Mouse (Mus musculus) CH12.LX (cell line): ENCODE data around the gene Prkar2a. TPM values are rescaled to one million over a fixed set of nuclear protein-coding genes. Genes with fewer than 3 reads are reported as not detected.

Experiments
- DNase-seq: peaks from one replicate; pipeline ENCODE4 v3.0.0-alpha.2; 2013; ENCODE audit errors: extremely low read depth
- H3K27ac ChIP-seq: 2 replicates; pipeline ENCODE4 v1.5.1; 2012; ENCODE audit warnings: low read depth, mild to moderate bottlenecking, control low read depth, moderate library complexity; ENCODE audit not compliant: insufficient read depth
- H3K27me3 ChIP-seq: replicated peaks from 2 replicates; pipeline ENCODE3; 2012; ENCODE audit warnings: inconsistent platforms
- H3K36me3 ChIP-seq, 2 experiments: replicated peaks in 1 of 2; 2 replicates each; pipeline versions ENCODE3 to v1.6.1; 2012; ENCODE audit warnings: inconsistent platforms in 1 of 2, low read length in 1 of 2, mild to moderate bottlenecking in 1 of 2, mixed read lengths in 1 of 2, moderate library complexity in 1 of 2; ENCODE audit not compliant: control insufficient read depth in 1 of 2, insufficient read depth in 1 of 2
- H3K4me1 ChIP-seq, 2 experiments: 2 replicates each; pipeline ENCODE4 v1.6.1; 2012; ENCODE audit warnings: inconsistent platforms in 1 of 2, moderate library complexity in 1 of 2; ENCODE audit not compliant: insufficient read depth in 2 of 2, control insufficient read depth in 1 of 2
- H3K4me2 ChIP-seq: 2 replicates; pipeline ENCODE4 v1.6.1; 2012; ENCODE audit warnings: low read depth, mild to moderate bottlenecking, control low read depth; ENCODE audit not compliant: poor library complexity, insufficient read depth, severe bottlenecking
- H3K4me3 ChIP-seq, 3 experiments: fragments of 150-350 bp in 1 of 3; sonication (generic) in 1 of 3; replicated peaks in 1 of 3; 2 replicates each; pipeline versions ENCODE3 to v1.5.1; 2011 to 2012; ENCODE audit warnings: low read depth in 2 of 3, low read length in 2 of 3, mild to moderate bottlenecking in 2 of 3, moderate library complexity in 2 of 3, control low read depth in 1 of 3, improper control_type of control experiment in 1 of 3, inconsistent platforms in 1 of 3, mixed read lengths in 1 of 3; ENCODE audit not compliant: poor library complexity in 1 of 3
- H3K79me2 ChIP-seq: replicated peaks from 2 replicates; pipeline ENCODE4 v1.6.1; 2012; ENCODE audit warnings: mild to moderate bottlenecking, moderate library complexity; ENCODE audit not compliant: control insufficient read depth, poor library complexity, insufficient read depth, severe bottlenecking; ENCODE audit errors: extremely low read depth
- H3K9ac ChIP-seq: 2 replicates; pipeline ENCODE4 v1.6.1; 2012; ENCODE audit warnings: low read depth, mild to moderate bottlenecking, control low read depth, moderate library complexity; ENCODE audit not compliant: insufficient read depth
- H3K9me3 ChIP-seq: replicated peaks from 2 replicates; pipeline ENCODE3; 2012; ENCODE audit warnings: low read length, inconsistent platforms, mixed read lengths
- CTCF ChIP-seq, 2 experiments: IDR thresholded peaks in 1 of 2; conservative IDR thresholded peaks in 1 of 2; 2 replicates each; pipeline ENCODE4 v1.5.1; 2011 to 2012; ENCODE audit warnings: low read depth in 2 of 2, low read length in 2 of 2, improper control_type of control experiment in 1 of 2, inconsistent platforms in 1 of 2, mild to moderate bottlenecking in 1 of 2, moderate library complexity in 1 of 2
- ELF1 ChIP-seq: IDR thresholded peaks from 2 replicates; pipeline ENCODE4 v1.6.1; 2014; ENCODE audit warnings: low read depth, mild to moderate bottlenecking, inconsistent platforms, low read length, improper control_type of control experiment
- EP300 ChIP-seq: IDR thresholded peaks from 2 replicates; pipeline ENCODE4 v1.6.1; 2011; ENCODE audit warnings: low read length, improper control_type of control experiment
- ETS1 ChIP-seq: conservative IDR thresholded peaks from 2 replicates; pipeline ENCODE4 v1.6.1; 2012; ENCODE audit warnings: low read depth, mild to moderate bottlenecking, inconsistent platforms, low read length, improper control_type of control experiment, moderate library complexity
- HCFC1 ChIP-seq: IDR thresholded peaks from 2 replicates; pipeline ENCODE4 v1.6.1; 2012; ENCODE audit warnings: low read depth, mild to moderate bottlenecking, inconsistent platforms, low read length, improper control_type of control experiment
- JUN ChIP-seq: IDR thresholded peaks from 2 replicates; pipeline ENCODE4 v1.6.1; 2011; ENCODE audit warnings: low read depth, mild to moderate bottlenecking, low read length, improper control_type of control experiment, moderate library complexity; ENCODE audit not compliant: insufficient read depth
- KAT2A ChIP-seq: IDR thresholded peaks from 2 replicates; pipeline ENCODE4 v1.6.1; 2012; ENCODE audit warnings: low read length, improper control_type of control experiment, inconsistent platforms; ENCODE audit not compliant: insufficient replicate concordance
- MAX ChIP-seq: IDR thresholded peaks from 2 replicates; pipeline ENCODE4 v1.6.1; 2011; ENCODE audit warnings: low read length, improper control_type of control experiment
- MAZ ChIP-seq: IDR thresholded peaks from 2 replicates; pipeline ENCODE4 v1.6.1; 2012; ENCODE audit warnings: low read depth, mild to moderate bottlenecking, inconsistent platforms, low read length, improper control_type of control experiment, moderate library complexity
- MXI1 ChIP-seq: IDR thresholded peaks from 2 replicates; pipeline ENCODE4 v1.6.1; 2011; ENCODE audit warnings: mild to moderate bottlenecking, low read depth, low read length, improper control_type of control experiment
- MYC ChIP-seq: IDR thresholded peaks from 2 replicates; pipeline ENCODE4 v1.6.1; 2011; ENCODE audit warnings: low read depth, mild to moderate bottlenecking, improper control_type of control experiment, low read length
- NELFE ChIP-seq: IDR thresholded peaks from 2 replicates; pipeline ENCODE4 v1.6.1; 2011; ENCODE audit warnings: low read depth, low read length, improper control_type of control experiment
- POLR2AphosphoS2 ChIP-seq: IDR thresholded peaks from 2 replicates; pipeline ENCODE4 v1.6.1; 2011; ENCODE audit warnings: low read depth, low read length, improper control_type of control experiment
- SIN3A ChIP-seq: IDR thresholded peaks from 2 replicates; pipeline ENCODE4 v1.6.1; 2012; ENCODE audit warnings: low read length, improper control_type of control experiment, inconsistent platforms
- TCF12 ChIP-seq: IDR thresholded peaks from 2 replicates; pipeline ENCODE4 v1.6.1; 2014; ENCODE audit warnings: low read depth, mild to moderate bottlenecking, inconsistent platforms, low read length, improper control_type of control experiment
- UBTF ChIP-seq: IDR thresholded peaks from 2 replicates; pipeline ENCODE4 v1.6.1; 2012; ENCODE audit warnings: low read depth, mild to moderate bottlenecking, inconsistent platforms, low read length, improper control_type of control experiment, moderate library complexity
- USF1 ChIP-seq: IDR thresholded peaks from 2 replicates; pipeline ENCODE4 v1.6.1; 2014; ENCODE audit warnings: low read depth, mild to moderate bottlenecking, inconsistent platforms, low read length, improper control_type of control experiment
- ZMIZ1 ChIP-seq: IDR thresholded peaks from 2 replicates; pipeline ENCODE4 v1.6.1; 2012; ENCODE audit warnings: low read depth, mild to moderate bottlenecking, inconsistent platforms, low read length, improper control_type of control experiment
- dilution Hi-C: fragments of 300-500 bp; cut with MboI; formaldehyde crosslinking; loops from 2 replicates; pipeline ENCODE4 v1.14.3; 2020; ENCODE audit warnings: low sequenced_read_pairs; ENCODE audit not compliant: extremely low pct_unique_long_range_greater_than_20kb, extremely low pct_ligation_motif_present
- in situ Hi-C: fragments of 300-500 bp; cut with MboI; formaldehyde crosslinking; loops from 3 replicates; pipeline ENCODE4 v1.14.3; 2019; ENCODE audit warnings: low sequenced_read_pairs, low pct_ligation_motif_present, low pct_unique_long_range_greater_than_20kb, mixed read lengths
- polyA plus RNA-seq: library from polyadenylated mRNA; unstranded; fragments of >175 nt; gene quantifications from 2 replicates; pipeline ENCODE4 v1.2.1, GENCODE M21; 2012; ENCODE audit warnings: low read depth; ENCODE audit not compliant: insufficient read length
- total RNA-seq, 2 experiments: library from RNA; depleted of rRNA; stranded (reverse); fragments of 300-350 nt in 1 of 2; fragments of >200 nt in 1 of 2; gene quantifications; 2 replicates each; pipeline ENCODE4 v1.2.3; 2012 to 2014

Prkar2a gene
- 14.9 and 18.8 TPM in 2 replicates for total RNA-seq (2012; rRNA removed)
- total RNA-seq (2014; rRNA removed): 10.1 and 13.6 TPM in 2 replicates
- 41.4 and 44.4 TPM in 2 replicates for polyA plus RNA-seq

GRCm38 (mm10) chr9:108689106-108689505 lies at the start of gene Prkar2a:
Gene Prkar2a, plus strand, starts transcription at chr9:108689314.
- no peak for TF ChIP-seq ZMIZ1
- no peak for TF ChIP-seq SIN3A
- TF ChIP-seq, all 38 proteins: peak for 0
- peaks cover 0 to 11% of the 10 kb centered on the region in 2 experiments for H3K36me3 ChIP-seq
- peaks cover 11% of the 10 kb centered on the region for H3K79me2 ChIP-seq
- H3K9me3 ChIP-seq: no peaks in the 10 kb centered on the region
- peaks cover 0 to 25% of the 10 kb centered on the region in 2 experiments; a peak in 2 of 4 replicates for H3K4me1 ChIP-seq
- H3K4me2 ChIP-seq: no peak within 1 kb of the TSS
- dilution Hi-C loops: no loop called here
- H3K9ac ChIP-seq: no peak within 1 kb of the TSS
- in situ Hi-C loops: no loop called here
- H3K27ac ChIP-seq: no peak within 1 kb of the TSS
- DNase-seq: no peak
- H3K4me3 ChIP-seq: no peak within 1 kb of the TSS
- H3K27me3 ChIP-seq: no peaks in the 10 kb centered on the region

DNA sequence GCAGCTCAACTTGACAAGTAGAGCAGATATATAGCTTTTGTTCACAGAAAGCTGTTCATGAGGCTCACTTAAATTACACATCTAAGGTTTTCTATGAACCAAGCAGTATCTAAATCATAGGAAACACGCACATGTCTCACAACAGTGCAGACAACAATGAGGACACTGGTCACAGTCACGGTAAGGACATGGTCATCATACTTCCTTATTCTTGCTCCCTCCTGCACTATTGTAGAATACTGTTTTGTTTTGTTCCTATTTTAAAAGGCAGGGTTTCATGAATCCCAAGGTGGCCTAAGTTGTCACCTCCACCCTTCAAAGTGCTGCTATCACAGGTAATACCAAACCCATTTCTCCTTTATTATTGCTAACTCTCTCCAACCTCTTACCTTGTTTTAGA lies 49.3 kb upstream of the Prkar2a start:
- in situ Hi-C loops: no loop called here

GRCm38 (mm10) chr9:108648166-108648565 lies 40.9 kb upstream of the Prkar2a start:
- Histone ChIP-seq H3K9ac (peak overlapping the region; percentile 84), H3K27ac (no peak overlapping the region)
- peak; percentile 5 for DNase-seq

More for the DNA sequence above, 49.3 kb upstream of the Prkar2a start:
- Histone ChIP-seq H3K9me3 (no peaks in the 10 kb centered on the region), H3K9ac (no peak overlapping the region), H3K79me2 (peaks cover 18% of the 10 kb centered on the region; the same call in 1 of the 2 replicates), H3K27me3 (no peaks in the 10 kb centered on the region), H3K4me3 (no peak overlapping the region), H3K4me2 (no peak overlapping the region), H3K27ac (no peak overlapping the region), H3K4me1 (no peaks in the 10 kb centered on the region), H3K36me3 (peaks cover 21 to 69% of the 10 kb centered on the region in 2 experiments)
- dilution Hi-C loops: no loop called here
- TF ChIP-seq TCF12 (no peak), USF1 (no peak), UBTF (no peak), EP300 (no peak), MYC (no peak), KAT2A (no peak), CTCF (conservative IDR thresholded peaks at IDR 0.05 in 1 of 2, IDR thresholded peaks at IDR 0.05 in 1 of 2; ENCODE audit: low read depth in 2 of 2, low read length in 2 of 2) (no peak), ELF1 (no peak), MAX (no peak), NELFE (no peak), ETS1 (no peak), POLR2AphosphoS2 (no peak), MAZ (no peak), MXI1 (no peak)
- DNase-seq: no peak

More at GRCm38 (mm10) chr9:108648166-108648565, 40.9 kb upstream of the Prkar2a start:
- Histone ChIP-seq H3K4me2 (peak overlapping the region; percentile 39), H3K36me3 (peaks cover 4 to 17% of the 10 kb centered on the region in 2 experiments), H3K79me2 (peaks cover 29% of the 10 kb centered on the region), H3K9me3 (no peaks in the 10 kb centered on the region), H3K27me3 (no peaks in the 10 kb centered on the region), H3K4me3 (peak overlapping the region; percentile 68 to 94 (median 88)), H3K4me1 (peaks cover 5 to 20% of the 10 kb centered on the region in 2 experiments)
- in situ Hi-C loops (no loop called here), dilution Hi-C loops (no loop called here)
- TF ChIP-seq JUN: no peak
- TF ChIP-seq MXI1: 0 out of 2 replicates have a peak, but pooled peaks have one; percentile 1
- no peak for TF ChIP-seq HCFC1
